Mouse (Mus musculus) embryonic facial prominence, embryonic 13.5 days (tissue): ENCODE data around the gene Nsun2. TPM values are rescaled to one million over a fixed set of nuclear protein-coding genes. Genes with fewer than 3 reads are reported as not detected.

Source experiments
- ATAC-seq: fragments of 200-750 bp; cut with Nextera tagmentation; 2 replicates; pipeline ENCODE4 v1.8.0; 2017; ENCODE audit warnings: low read depth; ENCODE audit not compliant: insufficient number of reproducible peaks, insufficient read depth, low FRiP score, low TSS enrichment
- H3K27ac ChIP-seq: fragments of 300-500 bp; sonication (generic); 2 replicates; pipeline ENCODE4 v1.5.1; 2015; ENCODE audit warnings: moderate library complexity, mild to moderate bottlenecking, inconsistent platforms
- H3K27me3 ChIP-seq: fragments of 300-500 bp; sonication (generic); 2 replicates; pipeline ENCODE4 v1.6.1; 2015; ENCODE audit warnings: mild to moderate bottlenecking, inconsistent platforms
- H3K36me3 ChIP-seq: fragments of 300-500 bp; sonication (generic); 2 replicates; pipeline ENCODE4 v1.6.1; 2015; ENCODE audit warnings: mild to moderate bottlenecking, inconsistent platforms
- H3K4me1 ChIP-seq: fragments of 300-500 bp; sonication (generic); 2 replicates; pipeline ENCODE4 v1.6.1; 2015; ENCODE audit warnings: inconsistent platforms
- H3K4me2 ChIP-seq: fragments of 300-500 bp; sonication (generic); 2 replicates; pipeline ENCODE4 v1.6.1; 2015; ENCODE audit warnings: moderate library complexity, mild to moderate bottlenecking, inconsistent platforms
- H3K4me3 ChIP-seq: fragments of 300-500 bp; sonication (generic); 2 replicates; pipeline ENCODE4 v1.5.1; 2015; ENCODE audit warnings: mild to moderate bottlenecking, inconsistent platforms
- H3K9ac ChIP-seq: fragments of 300-500 bp; sonication (generic); 2 replicates; pipeline ENCODE4 v1.6.1; 2015; ENCODE audit warnings: mild to moderate bottlenecking, inconsistent platforms
- H3K9me3 ChIP-seq: fragments of 300-500 bp; sonication (generic); 2 replicates; pipeline ENCODE4 v1.6.1; 2016; ENCODE audit warnings: inconsistent platforms
- WGBS: fragments of 180-500 bp; shearing (Covaris S2); methylation state at CpG from one replicate; pipeline ENCODE4 v1.1.7; 2015; ENCODE audit warnings: mixed read lengths; 5-methylcytosine and 5-hydroxymethylcytosine counted together
- polyA plus RNA-seq: library from polyadenylated mRNA; unstranded; fragments of >200 nt; fragmentation: Nextera tagmentation; extraction: Ambion mirVana; gene quantifications from 2 replicates; pipeline ENCODE4 v1.2.1, GENCODE M21; 2015

Nsun2 gene
- polyA plus RNA-seq, 1 experiment from 2014 or later = 121 TPM

DNA sequence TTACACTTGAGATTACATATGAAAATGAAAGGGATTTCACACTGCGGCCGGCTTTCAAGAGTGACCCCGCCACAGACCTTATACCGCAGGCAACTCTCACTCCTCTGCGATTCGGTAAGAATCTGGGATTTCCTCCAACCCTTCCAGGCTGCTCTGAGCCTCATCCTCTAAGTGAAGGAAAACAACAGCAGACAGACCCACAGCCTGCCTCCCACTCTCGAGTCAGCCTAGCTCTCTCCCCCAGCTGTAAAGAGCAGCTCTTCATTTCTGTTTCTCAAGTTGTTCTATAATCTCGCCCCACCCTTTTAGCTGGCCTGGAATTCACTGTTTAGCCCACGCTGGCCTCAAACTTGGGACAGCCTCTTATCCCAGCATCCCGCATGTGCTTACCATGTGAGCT lies 8.2 kb downstream of the Nsun2 start:
- WGBS = 76% methylated on average over 10 of the region's 10 CpGs
- Histone ChIP-seq H3K27me3 (peaks cover 10% of the 10 kb centered on the region; the same call in 1 of the 2 replicates), H3K9me3 (no peaks in the 10 kb centered on the region), H3K4me3 (no peak overlapping the region), H3K4me2 (no peak overlapping the region), H3K27ac (no peak overlapping the region), H3K4me1 (peaks cover 27% of the 10 kb centered on the region), H3K9ac (no peak overlapping the region), H3K36me3 (no peaks in the 10 kb centered on the region)
- no peak for ATAC-seq

DNA sequence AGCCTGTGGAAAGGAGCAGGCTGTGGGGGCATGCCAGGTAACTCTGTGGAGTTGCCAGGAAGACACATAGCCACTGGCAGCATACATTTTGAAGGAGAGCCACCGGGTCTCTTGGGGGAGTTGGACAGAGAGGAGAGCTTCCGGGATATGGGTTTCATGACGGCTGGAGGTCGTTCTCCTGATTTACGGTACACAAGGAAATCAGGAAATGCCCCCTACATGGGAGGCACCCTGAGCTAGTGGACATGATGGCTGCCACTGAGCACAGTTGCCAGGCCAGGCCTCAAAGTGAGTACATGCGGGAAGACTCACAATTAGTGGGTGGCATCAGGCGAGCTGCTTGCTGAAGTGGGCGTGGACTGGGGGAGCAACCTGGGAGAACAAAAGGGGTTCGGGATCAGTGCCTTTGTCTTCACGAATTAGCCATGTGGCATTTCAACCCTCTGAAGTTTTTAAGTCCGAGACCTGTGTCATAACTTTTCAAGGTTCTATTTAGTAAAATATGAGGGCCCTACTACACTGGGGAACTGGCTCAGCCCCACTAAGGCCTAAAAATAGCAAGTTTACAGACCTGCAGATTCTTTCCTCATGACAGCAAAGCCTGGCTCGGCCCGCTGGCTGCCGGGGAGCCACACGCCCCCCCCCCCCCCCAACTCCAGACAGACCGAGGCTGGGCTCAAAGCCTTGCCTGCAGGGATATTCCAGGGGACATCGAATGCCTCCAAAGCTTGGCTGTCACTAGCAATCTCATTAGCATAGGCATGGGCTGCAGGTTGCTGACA lies 9.2 kb downstream of the Nsun2 start:
- Histone ChIP-seq H3K27ac (no peak overlapping the region), H3K27me3 (peaks cover 10% of the 10 kb centered on the region; the same call in 1 of the 2 replicates)
- ATAC-seq = no peak

DNA sequence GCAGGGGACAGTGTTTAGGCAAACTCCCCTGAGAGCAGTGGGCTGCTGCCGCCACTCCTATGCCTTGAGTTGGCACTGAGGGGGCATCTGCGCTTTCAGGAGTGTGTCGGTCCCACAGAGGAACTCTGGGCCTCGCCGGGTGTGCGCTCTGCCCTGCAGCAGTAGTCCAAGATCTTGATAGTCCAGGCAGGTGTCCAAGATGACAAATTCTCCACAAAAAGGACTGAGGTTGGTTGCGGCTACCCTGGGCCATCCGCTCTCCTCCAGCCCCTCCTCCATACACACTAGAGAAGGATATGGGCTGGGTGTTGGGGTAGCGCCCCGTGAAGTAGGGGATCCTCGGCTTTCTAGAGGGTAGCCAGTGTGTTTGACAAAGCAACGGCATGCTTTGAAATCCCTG lies 10.0 kb downstream of the Nsun2 start:
- Histone ChIP-seq H3K4me3 (no peak overlapping the region), H3K36me3 (no peaks in the 10 kb centered on the region), H3K9me3 (no peaks in the 10 kb centered on the region), H3K4me2 (peak overlapping the region; percentile 16; the same call in 1 of the 2 replicates), H3K27ac (no peak overlapping the region), H3K4me1 (peaks cover 19% of the 10 kb centered on the region), H3K9ac (0 out of 2 replicates have a peak overlapping the region, but pooled peaks have one; percentile 2), H3K27me3 (peaks cover 10% of the 10 kb centered on the region; the same call in 1 of the 2 replicates)
- ATAC-seq = no peak; the same call in 1 of the 2 replicates
- 49% methylated on average over 12 of the region's 12 CpGs for WGBS

More for the DNA sequence above, 9.2 kb downstream of the Nsun2 start:
- Histone ChIP-seq H3K36me3 (no peaks in the 10 kb centered on the region), H3K9ac (no peak overlapping the region), H3K4me2 (no peak overlapping the region), H3K9me3 (no peaks in the 10 kb centered on the region), H3K4me1 (peaks cover 27% of the 10 kb centered on the region), H3K4me3 (no peak overlapping the region)
- WGBS = 41% methylated on average over 17 of the region's 17 CpGs

DNA sequence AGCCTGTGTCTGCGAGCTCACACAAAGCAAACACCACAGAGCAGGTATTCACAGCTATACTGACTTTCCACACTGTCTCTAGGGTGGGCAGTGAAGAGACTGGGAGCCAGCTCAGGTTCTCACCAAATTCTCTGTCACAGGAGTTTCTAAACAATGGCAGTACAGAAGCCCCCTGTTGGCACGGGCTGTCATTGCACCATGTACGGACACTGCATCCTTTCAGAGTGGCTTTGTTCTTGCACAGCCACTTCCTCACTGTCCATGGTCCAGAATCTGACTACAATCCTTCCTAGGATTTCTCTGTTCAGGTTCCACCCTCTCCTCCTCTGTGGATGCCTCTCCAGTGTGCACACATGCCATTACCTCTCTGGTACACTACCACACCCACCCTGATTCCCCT lies 11.5 kb downstream of the Nsun2 start:
- no peak overlapping the region for H3K27ac ChIP-seq
- no peaks in the 10 kb centered on the region for H3K36me3 ChIP-seq
- no peak overlapping the region for H3K4me2 ChIP-seq
- peaks cover 10% of the 10 kb centered on the region; the same call in 1 of the 2 replicates for H3K27me3 ChIP-seq
- no peak for ATAC-seq
- H3K9me3 ChIP-seq = no peaks in the 10 kb centered on the region
- no peak overlapping the region for H3K4me3 ChIP-seq
- no peak overlapping the region for H3K9ac ChIP-seq
- H3K4me1 ChIP-seq = peaks cover 12% of the 10 kb centered on the region
- WGBS = 22% methylated on average over 3 of the region's 3 CpGs

DNA sequence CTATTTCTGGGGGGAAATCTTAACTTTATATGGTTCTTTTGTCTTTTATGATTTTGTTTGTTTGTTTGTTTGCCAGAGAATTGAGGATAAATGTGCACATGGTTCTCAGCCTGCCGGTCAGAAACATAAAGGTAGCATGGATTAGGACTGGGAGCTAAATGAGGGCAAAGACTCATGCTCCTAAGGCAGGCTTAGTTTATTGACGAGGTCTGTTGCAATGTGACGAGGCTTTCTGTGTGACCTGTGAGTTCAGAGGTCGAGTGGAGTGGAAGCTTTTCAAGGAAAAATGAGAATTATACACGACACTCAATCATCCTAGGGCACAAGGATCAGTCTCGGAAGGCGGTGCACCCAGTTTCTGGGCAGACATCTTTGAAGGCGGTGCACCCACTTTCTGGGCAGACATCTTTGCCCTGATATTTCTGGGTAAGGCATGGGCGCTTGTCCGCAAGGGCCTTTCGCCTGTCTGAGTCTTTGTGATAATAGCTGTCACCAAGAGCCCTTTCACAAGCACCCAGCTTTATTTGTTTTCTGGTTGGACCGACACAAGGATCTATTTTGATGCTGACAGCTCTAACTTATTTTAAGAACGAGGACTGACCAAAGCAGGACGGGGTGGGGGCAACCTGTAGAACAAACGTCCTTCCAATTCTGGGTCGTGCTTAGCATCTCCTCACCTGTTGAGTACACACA lies 14.1 kb downstream of the Nsun2 start:
- Histone ChIP-seq H3K9me3 (no peaks in the 10 kb centered on the region), H3K36me3 (no peaks in the 10 kb centered on the region), H3K27ac (no peak overlapping the region), H3K27me3 (peaks cover 10% of the 10 kb centered on the region; the same call in 1 of the 2 replicates), H3K4me1 (peaks cover 11% of the 10 kb centered on the region), H3K9ac (no peak overlapping the region), H3K4me3 (no peak overlapping the region), H3K4me2 (no peak overlapping the region)
- 69% methylated on average over 16 of the region's 16 CpGs for WGBS
- ATAC-seq = no peak

DNA sequence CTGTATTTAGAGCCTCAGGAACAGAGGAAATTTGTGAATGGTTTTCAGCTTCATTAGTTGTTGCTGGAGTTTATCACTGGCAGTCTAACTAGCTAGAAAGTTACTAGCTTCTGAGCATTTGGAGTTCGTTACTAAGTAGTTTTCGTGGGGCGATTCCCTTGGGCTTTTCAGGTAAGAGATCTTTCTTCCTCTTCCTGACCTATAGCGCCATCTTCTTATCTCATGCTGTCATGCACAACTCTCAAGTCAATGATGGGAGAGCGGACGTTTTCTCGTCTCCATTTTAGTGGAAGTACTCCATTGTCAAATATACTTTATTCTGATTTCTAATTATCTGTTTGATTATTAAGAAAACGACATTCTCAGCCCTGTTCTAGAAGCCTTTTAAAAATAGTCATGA lies 16.4 kb downstream of the Nsun2 start:
- Histone ChIP-seq H3K9me3 (no peaks in the 10 kb centered on the region), H3K27ac (no peak overlapping the region), H3K27me3 (no peaks in the 10 kb centered on the region; the same call in 1 of the 2 replicates), H3K4me1 (no peaks in the 10 kb centered on the region), H3K36me3 (no peaks in the 10 kb centered on the region), H3K9ac (no peak overlapping the region), H3K4me2 (no peak overlapping the region), H3K4me3 (no peak overlapping the region)
- 43% methylated on average over 8 of the region's 8 CpGs for WGBS
- no peak for ATAC-seq

DNA sequence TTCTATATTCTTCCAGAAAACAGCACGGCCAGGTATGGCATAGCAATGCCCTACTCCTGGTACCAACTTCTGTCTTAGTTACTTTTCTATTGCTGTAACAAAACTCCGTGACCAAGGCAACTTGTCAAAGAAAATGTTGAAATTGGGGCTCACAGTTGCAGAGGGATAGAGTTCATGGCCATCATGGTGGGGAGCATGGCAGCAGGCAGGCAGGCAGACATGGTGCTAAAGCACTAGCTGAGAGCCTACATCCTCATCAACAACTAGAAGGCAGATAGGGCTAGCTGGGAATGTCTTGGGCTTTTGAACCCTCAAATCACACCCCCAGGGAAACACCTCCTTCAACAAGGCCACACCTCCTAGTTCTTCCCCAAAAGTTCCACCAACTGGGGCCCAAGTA lies 17.3 kb downstream of the Nsun2 start:
- H3K9me3 ChIP-seq = no peaks in the 10 kb centered on the region
- H3K9ac ChIP-seq = no peak overlapping the region
- H3K4me2 ChIP-seq = no peak overlapping the region
- H3K4me3 ChIP-seq = no peak overlapping the region
- H3K27ac ChIP-seq = no peak overlapping the region
- H3K36me3 ChIP-seq = no peaks in the 10 kb centered on the region
- 85% methylated on average over 2 of the region's 2 CpGs for WGBS
- no peak for ATAC-seq
- no peaks in the 10 kb centered on the region for H3K4me1 ChIP-seq
- no peaks in the 10 kb centered on the region for H3K27me3 ChIP-seq

DNA sequence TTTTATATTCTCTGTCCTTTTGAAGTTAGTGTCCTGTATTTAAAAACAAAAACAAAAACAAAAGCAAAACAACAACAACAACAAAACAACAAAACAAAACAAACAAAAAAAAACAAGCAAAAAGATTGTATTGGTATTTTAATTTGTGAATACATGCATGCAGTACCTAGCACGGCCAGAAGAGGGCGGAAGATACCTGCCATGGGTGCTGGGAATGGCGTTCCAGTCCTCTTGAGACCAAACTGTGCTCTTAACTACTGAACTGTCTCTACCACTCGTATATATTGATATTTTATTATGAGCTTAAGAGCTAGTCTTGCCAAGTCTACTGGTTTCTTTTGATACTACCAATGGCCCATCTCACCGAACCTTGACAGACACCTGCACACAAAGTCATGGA lies 19.5 kb downstream of the Nsun2 start:
- WGBS = 22% methylated on average over 5 of the region's 5 CpGs
- no peaks in the 10 kb centered on the region for H3K27me3 ChIP-seq
- H3K27ac ChIP-seq = no peak overlapping the region
- H3K4me1 ChIP-seq = no peaks in the 10 kb centered on the region
- no peaks in the 10 kb centered on the region for H3K36me3 ChIP-seq
- no peak for ATAC-seq
- H3K9me3 ChIP-seq = no peaks in the 10 kb centered on the region
- H3K9ac ChIP-seq = no peak overlapping the region
- no peak overlapping the region for H3K4me3 ChIP-seq
- no peak overlapping the region for H3K4me2 ChIP-seq

DNA sequence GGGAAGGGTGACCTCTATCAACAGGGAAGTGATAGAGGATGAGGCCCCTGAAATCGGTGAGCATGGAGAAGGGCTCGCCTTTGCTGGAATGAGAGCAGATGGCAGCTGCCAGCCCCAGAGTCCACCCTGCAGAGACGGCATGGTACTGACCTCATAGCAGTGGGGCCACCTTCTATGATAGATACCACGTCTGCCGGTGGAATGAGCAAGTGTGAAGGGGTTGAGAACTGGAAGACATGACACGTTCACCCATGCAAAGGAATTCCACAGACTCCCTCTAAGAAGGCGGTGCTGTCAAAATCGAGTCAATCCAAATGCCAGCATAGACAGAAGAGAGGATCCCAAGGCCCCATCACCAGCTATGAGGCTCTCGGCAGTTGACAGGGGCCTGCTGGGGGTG lies 20.7 kb downstream of the Nsun2 start:
- H3K9ac ChIP-seq = no peak overlapping the region
- no peaks in the 10 kb centered on the region for H3K4me1 ChIP-seq
- 84% methylated on average over 9 of the region's 9 CpGs for whole genome bisulfite sequencing
- no peak overlapping the region for H3K4me2 ChIP-seq
- no peaks in the 10 kb centered on the region for H3K27me3 ChIP-seq
- ATAC-seq = no peak
- H3K36me3 ChIP-seq = no peaks in the 10 kb centered on the region
- no peak overlapping the region for H3K4me3 ChIP-seq
- H3K27ac ChIP-seq = no peak overlapping the region
- no peaks in the 10 kb centered on the region for H3K9me3 ChIP-seq

DNA sequence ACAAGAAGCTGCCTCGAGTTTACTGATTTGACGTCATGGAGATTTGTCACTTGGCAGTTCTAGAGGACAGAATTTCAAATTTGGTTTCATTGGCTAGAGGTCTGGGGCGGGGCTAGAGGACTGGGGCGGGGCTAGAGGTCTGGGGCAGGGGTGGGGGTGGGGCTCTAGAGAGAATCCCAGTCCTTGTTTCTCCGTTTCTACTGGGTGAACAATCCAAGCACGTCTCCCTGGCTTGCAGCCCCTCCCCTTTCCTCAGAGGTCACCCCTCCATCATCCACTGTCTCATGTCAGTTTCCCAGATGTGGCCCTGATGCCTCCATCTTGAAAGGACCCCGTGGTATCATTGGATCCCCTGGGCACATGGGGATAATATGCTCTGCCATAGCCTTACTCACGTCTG lies 21.5 kb downstream of the Nsun2 start:
- Histone ChIP-seq H3K9ac (no peak overlapping the region), H3K4me1 (no peaks in the 10 kb centered on the region), H3K27ac (no peak overlapping the region), H3K27me3 (no peaks in the 10 kb centered on the region), H3K9me3 (no peaks in the 10 kb centered on the region), H3K4me2 (no peak overlapping the region), H3K36me3 (no peaks in the 10 kb centered on the region), H3K4me3 (no peak overlapping the region)
- ATAC-seq = no peak
- 29% methylated on average over 8 of the region's 8 CpGs for WGBS

DNA sequence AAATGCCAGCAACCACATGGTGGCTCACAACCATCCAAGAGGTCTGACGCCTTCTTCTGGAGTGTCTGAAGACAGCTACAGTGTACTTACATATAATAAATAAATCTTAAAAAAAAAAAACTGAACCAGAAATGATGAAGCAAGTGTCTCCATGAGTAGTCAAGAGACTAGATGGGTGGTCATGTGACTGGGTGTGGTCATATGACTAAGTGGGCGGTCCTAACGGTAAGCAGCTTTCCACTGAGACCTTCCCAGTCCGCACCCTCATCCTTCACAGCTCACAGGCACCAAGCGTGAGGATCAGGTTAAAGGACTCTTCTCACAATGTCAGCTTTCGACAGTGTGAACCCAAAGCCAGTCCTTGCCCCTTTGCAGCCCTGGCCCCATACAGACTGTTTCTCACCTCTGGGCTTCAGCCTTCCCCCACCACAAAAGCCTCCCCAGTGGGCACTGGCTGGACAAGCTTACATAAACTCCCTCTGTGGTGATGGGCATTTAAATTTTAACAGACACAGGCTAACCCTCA lies 22.5 kb downstream of the Nsun2 start:
- ATAC-seq = no peak
- H3K36me3 ChIP-seq = no peaks in the 10 kb centered on the region
- WGBS = 84% methylated on average over 6 of the region's 6 CpGs

DNA sequence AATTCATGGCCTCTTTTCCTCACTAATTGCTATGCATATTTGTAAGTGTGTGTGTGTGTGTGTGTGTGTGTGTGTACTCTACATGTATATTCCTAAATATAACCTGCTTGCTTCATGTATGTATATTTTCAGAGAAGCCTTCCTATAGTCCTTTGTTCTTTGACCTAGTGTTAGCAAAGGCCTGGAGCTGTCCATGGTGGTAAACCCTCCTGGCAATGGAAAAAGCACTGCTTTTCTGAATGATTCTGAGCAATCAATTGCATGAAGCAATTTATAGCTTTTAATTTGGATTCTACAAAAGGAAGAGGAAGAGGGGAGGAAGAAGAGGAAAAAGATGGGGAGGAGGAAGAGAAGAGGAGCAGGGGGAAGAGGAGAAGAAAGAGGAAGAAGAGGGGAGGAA lies 23.2 kb downstream of the Nsun2 start:
- no peak overlapping the region for H3K9ac ChIP-seq

More for the DNA sequence above, 22.5 kb downstream of the Nsun2 start:
- Histone ChIP-seq H3K27ac (no peak overlapping the region), H3K4me2 (no peak overlapping the region), H3K27me3 (no peaks in the 10 kb centered on the region), H3K4me1 (no peaks in the 10 kb centered on the region), H3K4me3 (no peak overlapping the region), H3K9me3 (no peaks in the 10 kb centered on the region), H3K9ac (no peak overlapping the region)

More for the DNA sequence above, 23.2 kb downstream of the Nsun2 start:
- Histone ChIP-seq H3K4me1 (no peaks in the 10 kb centered on the region), H3K27ac (no peak overlapping the region), H3K4me3 (no peak overlapping the region), H3K27me3 (no peaks in the 10 kb centered on the region), H3K4me2 (no peak overlapping the region), H3K36me3 (no peaks in the 10 kb centered on the region), H3K9me3 (no peaks in the 10 kb centered on the region)
- no peak for ATAC-seq
